Mouse (Mus musculus): ENCODE measurements at regions not wholly inside any gene's neighbourhood (a gene's known extent, or its start where the extent isn't known, plus 50 kb on each side); places are given as distances from the start of the nearest gene placed in this dataset.
A peak's percentile ranks its signal among the peaks of the same experiment; 100 is the strongest.

GRCm38 (mm10) chr3:68758609-68759008, 68.2 kb downstream of the Il12a start:
- no peak for DNase-seq (ENCODE audit: low spot score in 2 of 2)

GRCm38 (mm10) chr3:68759375-68759774, 68.9 kb downstream of the Il12a start:
- DNase-seq (ENCODE audit: low spot score in 2 of 2) = peak; percentile 23 to 63

- no peak for DNase-seq (ENCODE audit: low spot score in 2 of 2)
Observed at GRCm38 (mm10) chr3:68760806-68761205, 70.4 kb downstream of the Il12a start.

- no peak for DNase-seq (ENCODE audit: low spot score in 2 of 2)
Observed at GRCm38 (mm10) chr3:68761242-68761625, 70.8 kb downstream of the Il12a start.

- DNase-seq (ENCODE audit: low spot score in 2 of 2) = no peak
Observed at GRCm38 (mm10) chr3:68761626-68762331, 71.3 kb downstream of the Il12a start.

- DNase-seq (ENCODE audit: low spot score in 2 of 2) = no peak
Observed at GRCm38 (mm10) chr3:68762988-68763387, 72.5 kb downstream of the Il12a start.

GRCm38 (mm10) chr3:68764336-68764735, 73.9 kb downstream of the Il12a start:
- no peak for DNase-seq (ENCODE audit: low spot score in 2 of 2)

GRCm38 (mm10) chr3:68764917-68765598, 74.6 kb downstream of the Il12a start:
- DNase-seq (ENCODE audit: low spot score in 2 of 2) = peak in 1 of 2 experiments; percentile 35

- no peak for DNase-seq (ENCODE audit: low spot score in 2 of 2)
Observed at GRCm38 (mm10) chr3:68771579-68771978, 81.1 kb downstream of the Il12a start.

- DNase-seq (ENCODE audit: low spot score in 2 of 2) = no peak
Observed at GRCm38 (mm10) chr3:68777801-68778200, 87.4 kb downstream of the Il12a start.

GRCm38 (mm10) chr3:68778354-68779040, 88.1 kb downstream of the Il12a start:
- DNase-seq (ENCODE audit: low spot score in 2 of 2) = no peak

GRCm38 (mm10) chr3:68780843-68781242, 88.5 kb upstream of the 1110032F04Rik start:
- DNase-seq (ENCODE audit: low spot score in 2 of 2) = no peak

- no peak for DNase-seq (ENCODE audit: low spot score in 2 of 2)
Observed at GRCm38 (mm10) chr3:68781466-68781865, 87.9 kb upstream of the 1110032F04Rik start.

- no peak for DNase-seq (ENCODE audit: low spot score in 2 of 2)
Observed at GRCm38 (mm10) chr3:68782363-68782762, 87.0 kb upstream of the 1110032F04Rik start.

- DNase-seq (ENCODE audit: low spot score in 2 of 2) = no peak
Observed at GRCm38 (mm10) chr3:68783666-68784416, 85.5 kb upstream of the 1110032F04Rik start.

- no peak for DNase-seq (ENCODE audit: low spot score in 2 of 2)
Observed at GRCm38 (mm10) chr3:68786771-68787170, 82.6 kb upstream of the 1110032F04Rik start.

GRCm38 (mm10) chr3:68787385-68788175, 81.8 kb upstream of the 1110032F04Rik start:
- DNase-seq (ENCODE audit: low spot score in 2 of 2) = no peak

- DNase-seq (ENCODE audit: low spot score in 2 of 2) = no peak
Observed at GRCm38 (mm10) chr3:68789491-68789890, 79.9 kb upstream of the 1110032F04Rik start.

- DNase-seq (ENCODE audit: low spot score in 2 of 2) = no peak
Observed at GRCm38 (mm10) chr3:68790466-68790865, 78.9 kb upstream of the 1110032F04Rik start.

GRCm38 (mm10) chr3:68792883-68793282, 76.5 kb upstream of the 1110032F04Rik start:
- no peak for DNase-seq (ENCODE audit: low spot score in 2 of 2)

GRCm38 (mm10) chr3:68793923-68794322, 75.5 kb upstream of the 1110032F04Rik start:
- no peak for DNase-seq (ENCODE audit: low spot score in 2 of 2)

Data from layer of hippocampus, adult 18-20 months (tissue).